Mouse (Mus musculus): ENCODE data around the gene Tyrobp. TPM values are rescaled to one million over a fixed set of nuclear protein-coding genes. Genes with fewer than 3 reads are reported as not detected.
A peak's percentile ranks its signal among the peaks of the same experiment; 100 is the strongest.

The Tyrobp gene
- polyA plus RNA-seq, 2 experiments: 54.2 to 84.7 TPM

DNA sequence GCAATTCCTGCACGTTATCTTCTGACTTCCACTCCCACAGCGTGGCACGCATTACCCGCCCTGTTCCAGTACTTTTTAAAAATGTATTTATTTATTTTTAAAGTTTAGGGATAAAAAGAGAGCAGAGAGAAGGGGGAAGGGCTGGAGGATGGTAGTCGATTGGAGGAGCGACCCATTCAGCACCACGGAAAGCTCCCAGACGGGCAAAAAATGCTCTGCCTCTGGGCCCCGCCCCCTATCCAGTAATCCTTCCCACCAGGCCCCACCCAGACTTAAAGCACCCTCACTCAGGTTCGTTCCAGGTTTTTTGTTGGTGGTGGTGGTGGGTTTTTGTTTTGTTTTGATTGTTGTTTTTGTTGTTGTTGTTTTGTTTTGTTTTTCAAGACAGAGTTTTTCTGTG, 20.7 kb downstream of the Tyrobp start:
- under 1% methylated on average over 10 of the region's 10 CpGs for WGBS
- Histone ChIP-seq H3K27me3 (ENCODE audit: control insufficient read depth, insufficient read depth, low read length) (no peaks in the 10 kb centered on the region), H3K9me3 (ENCODE audit: control insufficient read depth, low read length) (no peaks in the 10 kb centered on the region), H3K9ac (ENCODE audit: low read depth, low read length, severe bottlenecking) (no peak overlapping the region), H3K36me3 (ENCODE audit: control insufficient read depth, insufficient read depth, low read length) (peaks cover 11% of the 10 kb centered on the region), H3K4me1 (ENCODE audit: control insufficient read depth, insufficient read depth, low read length) (no peaks in the 10 kb centered on the region), H3K4me2 (replicated peaks; ENCODE audit: low read depth, low read length, severe bottlenecking) (no peak overlapping the region), H3K27ac (replicated peaks; ENCODE audit: low read depth, low read length) (no peak overlapping the region), H3K4me3 (replicated peaks; ENCODE audit: low read length) (no peak overlapping the region)
- peak; percentile 73 for DNase-seq (ENCODE audit: low spot score)
- ATAC-seq (ENCODE audit: low FRiP score, low read depth): no peak
- TF ChIP-seq POLR2A (IDR thresholded peaks at IDR 0.05; ENCODE audit: borderline replicate concordance, extremely low read depth, insufficient read depth, insufficient read length): no peak

DNA sequence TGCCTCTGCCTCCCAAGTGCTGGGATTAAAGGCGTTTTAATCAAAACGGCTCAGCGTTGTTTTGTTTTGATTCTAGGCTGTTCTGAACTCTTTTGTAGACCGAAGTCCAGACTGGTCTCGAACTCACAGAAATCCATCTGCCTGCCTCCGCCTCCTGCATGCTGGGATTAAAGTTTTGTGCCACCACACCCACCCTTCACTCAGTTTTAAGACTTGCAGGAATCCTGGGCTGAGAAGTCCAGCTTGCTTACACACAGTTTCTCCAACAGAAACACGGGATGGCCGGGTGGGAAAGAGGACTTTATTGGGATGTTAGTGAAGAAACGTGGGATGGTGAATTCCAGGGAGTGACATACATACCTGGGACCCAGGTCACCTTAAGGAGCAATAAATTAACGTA, 21.1 kb downstream of the Tyrobp start:
- H3K4me2 ChIP-seq (replicated peaks; ENCODE audit: low read depth, low read length, severe bottlenecking): no peak overlapping the region
- no peak overlapping the region for H3K27ac ChIP-seq (replicated peaks; ENCODE audit: low read depth, low read length)
- peaks cover 11% of the 10 kb centered on the region for H3K36me3 ChIP-seq (ENCODE audit: control insufficient read depth, insufficient read depth, low read length)
- H3K4me3 ChIP-seq (replicated peaks; ENCODE audit: low read length): no peak overlapping the region
- no peaks in the 10 kb centered on the region for H3K27me3 ChIP-seq (ENCODE audit: control insufficient read depth, insufficient read depth, low read length)
- no peak for ATAC-seq (ENCODE audit: low FRiP score, low read depth)
- no peak for DNase-seq (ENCODE audit: low spot score)
- H3K9ac ChIP-seq (ENCODE audit: low read depth, low read length, severe bottlenecking): no peak overlapping the region
- H3K4me1 ChIP-seq (ENCODE audit: control insufficient read depth, insufficient read depth, low read length): no peaks in the 10 kb centered on the region
- WGBS: 66% methylated on average over 10 of the region's 10 CpGs
- H3K9me3 ChIP-seq (ENCODE audit: control insufficient read depth, low read length): no peaks in the 10 kb centered on the region
- TF ChIP-seq POLR2A (IDR thresholded peaks at IDR 0.05; ENCODE audit: borderline replicate concordance, extremely low read depth, insufficient read depth, insufficient read length): no peak

DNA sequence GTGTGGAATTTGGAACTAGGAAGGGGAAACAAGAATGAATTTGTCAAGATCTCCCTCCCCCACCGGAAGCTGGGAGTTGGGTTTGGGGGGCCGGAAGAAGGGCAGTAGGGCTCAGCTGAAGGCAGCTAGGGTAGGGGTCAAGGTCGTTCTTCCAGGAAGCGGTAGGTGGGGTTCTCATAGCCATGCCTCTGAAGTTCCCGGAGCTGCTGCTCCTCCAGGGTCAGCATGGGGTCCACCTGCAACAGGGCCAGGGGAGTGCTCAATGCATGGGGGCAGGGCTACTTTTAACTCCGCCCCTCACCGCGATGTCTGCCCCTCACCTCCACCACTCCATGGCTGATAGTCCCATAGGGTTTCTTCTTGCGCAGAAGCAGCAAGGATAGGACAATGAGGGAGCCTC, 21.6 kb downstream of the Tyrobp start:
- Histone ChIP-seq H3K4me3 (replicated peaks; ENCODE audit: low read length) (no peak overlapping the region), H3K9ac (ENCODE audit: low read depth, low read length, severe bottlenecking) (no peak overlapping the region), H3K27me3 (ENCODE audit: control insufficient read depth, insufficient read depth, low read length) (no peaks in the 10 kb centered on the region), H3K9me3 (ENCODE audit: control insufficient read depth, low read length) (no peaks in the 10 kb centered on the region), H3K36me3 (ENCODE audit: control insufficient read depth, insufficient read depth, low read length) (peaks cover 11% of the 10 kb centered on the region), H3K4me1 (ENCODE audit: control insufficient read depth, insufficient read depth, low read length) (no peaks in the 10 kb centered on the region), H3K4me2 (replicated peaks; ENCODE audit: low read depth, low read length, severe bottlenecking) (no peak overlapping the region), H3K27ac (replicated peaks; ENCODE audit: low read depth, low read length) (no peak overlapping the region)
- ATAC-seq (ENCODE audit: low FRiP score, low read depth) (no peak), DNase-seq (ENCODE audit: low spot score) (no peak)
- 47% methylated on average over 9 of the region's 9 CpGs for WGBS
- no peak for TF ChIP-seq POLR2A (IDR thresholded peaks at IDR 0.05; ENCODE audit: borderline replicate concordance, extremely low read depth, insufficient read depth, insufficient read length)

DNA sequence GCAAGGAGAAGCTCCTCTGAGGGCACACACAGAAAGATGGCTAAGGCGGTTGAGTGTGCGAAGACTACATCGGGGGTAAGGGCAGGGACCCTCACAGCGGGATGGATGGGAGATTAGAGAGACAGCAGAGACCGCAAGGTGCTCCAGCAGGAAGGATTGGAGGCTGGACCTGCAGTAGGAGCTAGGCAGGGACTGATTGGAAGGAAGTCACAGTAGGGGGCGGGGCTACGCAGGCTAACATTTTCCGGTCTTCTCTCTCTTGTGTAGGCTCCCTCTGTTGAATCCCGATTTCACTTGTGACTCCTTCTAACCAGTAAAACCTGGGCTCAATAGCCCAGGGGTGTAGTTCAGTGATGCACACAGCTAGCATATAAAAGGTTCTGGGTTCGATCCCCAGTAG, 23.3 kb downstream of the Tyrobp start:
- H3K4me3 ChIP-seq (replicated peaks; ENCODE audit: low read length): no peak overlapping the region
- no peak overlapping the region for H3K27ac ChIP-seq (replicated peaks; ENCODE audit: low read depth, low read length)
- no peak for ATAC-seq (ENCODE audit: low FRiP score, low read depth)
- no peaks in the 10 kb centered on the region for H3K9me3 ChIP-seq (ENCODE audit: control insufficient read depth, low read length)
- DNase-seq (ENCODE audit: low spot score): no peak
- TF ChIP-seq POLR2A (IDR thresholded peaks at IDR 0.05; ENCODE audit: borderline replicate concordance, extremely low read depth, insufficient read depth, insufficient read length): no peak
- WGBS: 16% methylated on average over 10 of the region's 10 CpGs
- H3K4me2 ChIP-seq (replicated peaks; ENCODE audit: low read depth, low read length, severe bottlenecking): no peak overlapping the region
- no peak overlapping the region; the same call in 1 of the 2 replicates for H3K9ac ChIP-seq (ENCODE audit: low read depth, low read length, severe bottlenecking)
- H3K36me3 ChIP-seq (ENCODE audit: control insufficient read depth, insufficient read depth, low read length): peaks cover 11% of the 10 kb centered on the region
- no peaks in the 10 kb centered on the region for H3K4me1 ChIP-seq (ENCODE audit: control insufficient read depth, insufficient read depth, low read length)
- no peaks in the 10 kb centered on the region for H3K27me3 ChIP-seq (ENCODE audit: control insufficient read depth, insufficient read depth, low read length)

DNA sequence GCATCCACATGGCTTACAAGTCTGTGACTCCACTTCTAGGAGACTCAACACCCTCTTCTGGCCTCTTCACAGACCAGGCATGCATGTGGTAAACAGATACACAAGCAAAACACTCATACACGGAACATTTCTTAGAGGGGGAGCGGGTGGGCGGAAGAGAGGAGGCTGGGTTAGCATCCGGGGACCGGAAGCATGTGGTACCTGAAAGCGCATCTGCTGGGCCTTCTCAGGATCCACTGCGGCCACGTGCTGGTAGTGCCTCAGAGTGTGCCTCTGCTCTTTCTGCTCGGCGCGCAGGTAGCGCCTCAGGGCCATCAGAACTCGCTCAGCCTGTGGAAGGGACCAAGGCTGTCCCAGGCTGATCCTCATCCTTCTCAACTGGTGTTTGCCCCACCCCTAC, 26.2 kb downstream of the Tyrobp start:
- H3K4me3 ChIP-seq (replicated peaks; ENCODE audit: low read length): no peak overlapping the region
- ATAC-seq (ENCODE audit: low FRiP score, low read depth): no peak
- TF ChIP-seq POLR2A (IDR thresholded peaks at IDR 0.05; ENCODE audit: borderline replicate concordance, extremely low read depth, insufficient read depth, insufficient read length): no peak
- 79% methylated on average over 13 of the region's 13 CpGs for WGBS
- H3K9ac ChIP-seq (ENCODE audit: low read depth, low read length, severe bottlenecking): no peak overlapping the region
- DNase-seq (ENCODE audit: low spot score): no peak
- no peaks in the 10 kb centered on the region for H3K27me3 ChIP-seq (ENCODE audit: control insufficient read depth, insufficient read depth, low read length)
- peaks cover 7% of the 10 kb centered on the region; the same call in 1 of the 2 replicates for H3K4me1 ChIP-seq (ENCODE audit: control insufficient read depth, insufficient read depth, low read length)
- peaks cover 15% of the 10 kb centered on the region for H3K36me3 ChIP-seq (ENCODE audit: control insufficient read depth, insufficient read depth, low read length)
- no peak overlapping the region for H3K27ac ChIP-seq (replicated peaks; ENCODE audit: low read depth, low read length)
- no peaks in the 10 kb centered on the region for H3K9me3 ChIP-seq (ENCODE audit: control insufficient read depth, low read length)
- no peak overlapping the region for H3K4me2 ChIP-seq (replicated peaks; ENCODE audit: low read depth, low read length, severe bottlenecking)

DNA sequence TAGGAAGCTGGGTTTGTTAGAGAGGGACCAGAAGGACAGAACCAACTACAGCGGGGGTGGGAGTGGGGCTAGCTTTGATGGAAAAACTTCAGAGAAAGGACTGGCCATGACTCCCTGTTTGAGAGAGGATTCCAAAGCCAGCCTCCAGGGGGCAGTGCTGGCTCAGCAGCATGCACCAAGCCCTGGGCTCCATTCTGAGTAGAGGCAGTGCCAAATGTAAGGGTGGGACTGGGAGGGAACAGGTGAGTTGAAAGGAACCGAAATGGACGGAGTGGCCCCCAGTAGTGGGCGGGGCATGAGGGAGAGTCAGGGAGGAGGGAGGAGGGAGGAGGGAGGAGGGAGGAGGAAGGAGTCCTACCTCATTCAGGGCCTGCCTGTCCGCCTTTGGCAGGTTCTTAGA, 27.1 kb downstream of the Tyrobp start:
- ATAC-seq (ENCODE audit: low FRiP score, low read depth): no peak

More for the DNA sequence above, 27.1 kb downstream of the Tyrobp start:
- WGBS: 22% methylated on average over 5 of the region's 5 CpGs
- peak; percentile 53 for DNase-seq (ENCODE audit: low spot score)
- Histone ChIP-seq H3K4me3 (replicated peaks; ENCODE audit: low read length) (no peak overlapping the region), H3K9ac (ENCODE audit: low read depth, low read length, severe bottlenecking) (no peak overlapping the region), H3K9me3 (ENCODE audit: control insufficient read depth, low read length) (no peaks in the 10 kb centered on the region), H3K27me3 (ENCODE audit: control insufficient read depth, insufficient read depth, low read length) (no peaks in the 10 kb centered on the region), H3K27ac (replicated peaks; ENCODE audit: low read depth, low read length) (no peak overlapping the region), H3K4me1 (ENCODE audit: control insufficient read depth, insufficient read depth, low read length) (peaks cover 7% of the 10 kb centered on the region; the same call in 1 of the 2 replicates), H3K36me3 (ENCODE audit: control insufficient read depth, insufficient read depth, low read length) (peaks cover 9% of the 10 kb centered on the region), H3K4me2 (replicated peaks; ENCODE audit: low read depth, low read length, severe bottlenecking) (no peak overlapping the region)
- TF ChIP-seq POLR2A (IDR thresholded peaks at IDR 0.05; ENCODE audit: borderline replicate concordance, extremely low read depth, insufficient read depth, insufficient read length): no peak

Data from limb, embryonic 14.5 days (tissue).